Mouse (Mus musculus) limb, embryonic 15.5 days (tissue): ENCODE measurements at regions not wholly inside any gene's neighbourhood (a gene's known extent, or its start where the extent isn't known, plus 50 kb on each side); places are given as distances from the start of the nearest gene placed in this dataset.
A peak's percentile ranks its signal among the peaks of the same experiment; 100 is the strongest.
"Not testable (repeated sequence)": the region's sequence is repeated elsewhere in the genome, so short reads cannot be mapped to it uniquely, and the experiment has no call there.

Experiments used
- ATAC-seq: fragments of 200-750 bp; cut with Nextera tagmentation; 2 replicates; pipeline ENCODE4 v1.8.0; 2017; ENCODE audit warnings: low read depth, moderate TSS enrichment; ENCODE audit not compliant: insufficient number of reproducible peaks, low FRiP score, low TSS enrichment
- H3K27ac ChIP-seq: fragments of 300-500 bp; sonication (generic); 2 replicates; pipeline ENCODE4 v1.5.1; 2015; ENCODE audit warnings: moderate library complexity, mild to moderate bottlenecking, inconsistent platforms
- H3K27me3 ChIP-seq: fragments of 300-500 bp; sonication (generic); 2 replicates; pipeline ENCODE4 v1.6.1; 2015; ENCODE audit warnings: inconsistent platforms
- H3K36me3 ChIP-seq: fragments of 300-500 bp; sonication (generic); 2 replicates; pipeline ENCODE4 v1.6.1; 2015; ENCODE audit warnings: inconsistent platforms
- H3K4me1 ChIP-seq: fragments of 300-500 bp; sonication (generic); 2 replicates; pipeline ENCODE4 v1.6.1; 2015; ENCODE audit warnings: inconsistent platforms
- H3K4me2 ChIP-seq: fragments of 300-500 bp; sonication (generic); 2 replicates; pipeline ENCODE4 v1.6.1; 2015; ENCODE audit warnings: mild to moderate bottlenecking, inconsistent platforms
- H3K4me3 ChIP-seq: fragments of 300-500 bp; sonication (generic); 2 replicates; pipeline ENCODE4 v1.5.1; 2015; ENCODE audit warnings: mild to moderate bottlenecking, inconsistent platforms
- H3K9ac ChIP-seq: fragments of 300-500 bp; sonication (generic); 2 replicates; pipeline ENCODE4 v1.6.1; 2015; ENCODE audit warnings: inconsistent platforms
- H3K9me3 ChIP-seq: fragments of 300-500 bp; sonication (generic); 2 replicates; pipeline ENCODE4 v1.6.1; 2016; ENCODE audit warnings: inconsistent platforms
- WGBS: fragments of 180-500 bp; shearing (Covaris S2); methylation state at CpG from one replicate; pipeline ENCODE4 v1.1.7; 2015; 5-methylcytosine and 5-hydroxymethylcytosine counted together

GRCm38 (mm10) chr1:189119005-189119404, 111.4 kb upstream of the Kctd3 start:
- not testable (repeated sequence) for H3K27me3 ChIP-seq, H3K36me3 ChIP-seq, H3K9ac ChIP-seq, ATAC-seq, H3K4me2 ChIP-seq, H3K9me3 ChIP-seq, H3K27ac ChIP-seq, H3K4me3 ChIP-seq, H3K4me1 ChIP-seq
- 86% methylated on average over 1 of the region's 1 CpGs for WGBS

- no peak overlapping the region for H3K4me3 ChIP-seq
- 46% methylated on average over 5 of the region's 5 CpGs for WGBS
- no peaks in the 10 kb centered on the region for H3K27me3 ChIP-seq
- H3K27ac ChIP-seq, result no peak overlapping the region
- no peak overlapping the region for H3K9ac ChIP-seq
- no peak overlapping the region for H3K4me2 ChIP-seq
- ATAC-seq, result no peak
- H3K9me3 ChIP-seq, result no peaks in the 10 kb centered on the region
- no peaks in the 10 kb centered on the region for H3K4me1 ChIP-seq
- H3K36me3 ChIP-seq, result no peaks in the 10 kb centered on the region
Measured at GRCm38 (mm10) chr1:189118582-189118981, 110.9 kb upstream of the Kctd3 start.

- no peaks in the 10 kb centered on the region for H3K4me1 ChIP-seq
- 44% methylated on average over 8 of the region's 8 CpGs for WGBS
- peak; percentile 63; the same call in 1 of the 2 replicates for ATAC-seq
- H3K9me3 ChIP-seq, result no peaks in the 10 kb centered on the region
- no peak overlapping the region for H3K4me3 ChIP-seq
- H3K27me3 ChIP-seq, result no peaks in the 10 kb centered on the region
- no peak overlapping the region for H3K27ac ChIP-seq
- no peaks in the 10 kb centered on the region for H3K36me3 ChIP-seq
- no peak overlapping the region for H3K4me2 ChIP-seq
- H3K9ac ChIP-seq, result no peak overlapping the region
Measured at GRCm38 (mm10) chr1:189115914-189116313, 108.3 kb upstream of the Kctd3 start.

- Histone ChIP-seq H3K9ac (no peak overlapping the region), H3K36me3 (no peaks in the 10 kb centered on the region), H3K27ac (no peak overlapping the region), H3K27me3 (no peaks in the 10 kb centered on the region), H3K4me3 (no peak overlapping the region), H3K4me2 (no peak overlapping the region), H3K4me1 (no peaks in the 10 kb centered on the region), H3K9me3 (no peaks in the 10 kb centered on the region)
- ATAC-seq, result no peak
- 97% methylated on average over 1 of the region's 1 CpGs for WGBS
Measured at GRCm38 (mm10) chr1:189115279-189115678, 107.6 kb upstream of the Kctd3 start.

- Histone ChIP-seq H3K9me3 (no peaks in the 10 kb centered on the region), H3K27me3 (no peaks in the 10 kb centered on the region), H3K36me3 (no peaks in the 10 kb centered on the region), H3K9ac (no peak overlapping the region), H3K4me1 (0 out of 2 replicates have a peak, but pooled peaks cover 3% of the 10 kb centered on the region), H3K4me3 (no peak overlapping the region), H3K27ac (no peak overlapping the region), H3K4me2 (no peak overlapping the region)
- 49% methylated on average over 8 of the region's 8 CpGs for WGBS
- no peak for ATAC-seq
Measured at GRCm38 (mm10) chr1:189108260-189109035, 100.8 kb upstream of the Kctd3 start.

- Histone ChIP-seq H3K4me3 (no peak overlapping the region), H3K4me1 (0 out of 2 replicates have a peak, but pooled peaks cover 3% of the 10 kb centered on the region), H3K4me2 (no peak overlapping the region), H3K27ac (no peak overlapping the region), H3K9ac (no peak overlapping the region), H3K9me3 (no peaks in the 10 kb centered on the region), H3K27me3 (no peaks in the 10 kb centered on the region), H3K36me3 (no peaks in the 10 kb centered on the region)
- no peak for ATAC-seq
- 72% methylated on average over 8 of the region's 8 CpGs for WGBS
Measured at GRCm38 (mm10) chr1:189107841-189108240, 100.2 kb upstream of the Kctd3 start.

GRCm38 (mm10) chr1:189107156-189107555, 99.5 kb upstream of the Kctd3 start:
- Histone ChIP-seq H3K4me3 (no peak overlapping the region), H3K4me1 (0 out of 2 replicates have a peak, but pooled peaks cover 3% of the 10 kb centered on the region), H3K9me3 (no peaks in the 10 kb centered on the region), H3K36me3 (no peaks in the 10 kb centered on the region), H3K27ac (no peak overlapping the region), H3K27me3 (no peaks in the 10 kb centered on the region), H3K9ac (no peak overlapping the region), H3K4me2 (no peak overlapping the region)
- ATAC-seq, result no peak
- whole genome bisulfite sequencing, result 85% methylated on average over 3 of the region's 3 CpGs

- Histone ChIP-seq H3K27me3 (no peaks in the 10 kb centered on the region), H3K36me3 (no peaks in the 10 kb centered on the region), H3K4me1 (0 out of 2 replicates have a peak, but pooled peaks cover 3% of the 10 kb centered on the region), H3K27ac (no peak overlapping the region), H3K9me3 (no peaks in the 10 kb centered on the region), H3K4me2 (no peak overlapping the region), H3K4me3 (no peak overlapping the region), H3K9ac (no peak overlapping the region)
- WGBS, result 50% methylated on average over 4 of the region's 4 CpGs
- ATAC-seq, result no peak
Measured at GRCm38 (mm10) chr1:189105276-189105675, 97.6 kb upstream of the Kctd3 start.

GRCm38 (mm10) chr1:189102781-189103180, 95.1 kb upstream of the Kctd3 start:
- no peak overlapping the region for H3K4me3 ChIP-seq
- H3K9ac ChIP-seq, result no peak overlapping the region
- ATAC-seq, result no peak
- H3K36me3 ChIP-seq, result no peaks in the 10 kb centered on the region
- no peak overlapping the region for H3K4me2 ChIP-seq
- H3K9me3 ChIP-seq, result no peaks in the 10 kb centered on the region
- H3K27me3 ChIP-seq, result no peaks in the 10 kb centered on the region
- H3K4me1 ChIP-seq, result 0 out of 2 replicates have a peak, but pooled peaks cover 3% of the 10 kb centered on the region
- H3K27ac ChIP-seq, result no peak overlapping the region
- WGBS, result 68% methylated on average over 3 of the region's 3 CpGs

- H3K9me3 ChIP-seq, result no peaks in the 10 kb centered on the region
- no peaks in the 10 kb centered on the region for H3K27me3 ChIP-seq
- H3K4me1 ChIP-seq, result 0 out of 2 replicates have a peak, but pooled peaks cover 3% of the 10 kb centered on the region
- H3K36me3 ChIP-seq, result no peaks in the 10 kb centered on the region
- no peak for ATAC-seq
- no peak overlapping the region for H3K27ac ChIP-seq
- 66% methylated on average over 2 of the region's 2 CpGs for WGBS
- H3K4me2 ChIP-seq, result no peak overlapping the region
- H3K9ac ChIP-seq, result no peak overlapping the region
- H3K4me3 ChIP-seq, result no peak overlapping the region
Measured at GRCm38 (mm10) chr1:189099121-189099520, 91.5 kb upstream of the Kctd3 start.

- Histone ChIP-seq H3K4me3 (no peak overlapping the region), H3K4me2 (no peak overlapping the region), H3K9ac (no peak overlapping the region), H3K27ac (no peak overlapping the region), H3K4me1 (no peaks in the 10 kb centered on the region), H3K9me3 (no peaks in the 10 kb centered on the region), H3K36me3 (no peaks in the 10 kb centered on the region), H3K27me3 (0 out of 2 replicates have a peak, but pooled peaks cover 2% of the 10 kb centered on the region)
- no peak for ATAC-seq
- 73% methylated on average over 3 of the region's 3 CpGs for WGBS
Measured at GRCm38 (mm10) chr1:189092819-189093218, 85.2 kb upstream of the Kctd3 start.

GRCm38 (mm10) chr1:189085245-189085644, 77.6 kb upstream of the Kctd3 start:
- peaks cover 4% of the 10 kb centered on the region for H3K4me1 ChIP-seq
- H3K27me3 ChIP-seq, result 0 out of 2 replicates have a peak, but pooled peaks cover 2% of the 10 kb centered on the region
- WGBS, result 76% methylated on average over 2 of the region's 2 CpGs
- no peak overlapping the region for H3K4me2 ChIP-seq
- no peak overlapping the region for H3K27ac ChIP-seq
- H3K9ac ChIP-seq, result no peak overlapping the region
- H3K36me3 ChIP-seq, result no peaks in the 10 kb centered on the region
- no peaks in the 10 kb centered on the region for H3K9me3 ChIP-seq
- ATAC-seq, result no peak
- no peak overlapping the region for H3K4me3 ChIP-seq
